Mouse (Mus musculus): Measurements from ENCODE around the gene Grb10. TPM values are rescaled to one million over a fixed set of nuclear protein-coding genes. Genes with fewer than 3 reads are reported as not detected.

The Grb10 gene
- polyA plus RNA-seq, 1 experiment from 2014 or later: 94.2 TPM

DNA sequence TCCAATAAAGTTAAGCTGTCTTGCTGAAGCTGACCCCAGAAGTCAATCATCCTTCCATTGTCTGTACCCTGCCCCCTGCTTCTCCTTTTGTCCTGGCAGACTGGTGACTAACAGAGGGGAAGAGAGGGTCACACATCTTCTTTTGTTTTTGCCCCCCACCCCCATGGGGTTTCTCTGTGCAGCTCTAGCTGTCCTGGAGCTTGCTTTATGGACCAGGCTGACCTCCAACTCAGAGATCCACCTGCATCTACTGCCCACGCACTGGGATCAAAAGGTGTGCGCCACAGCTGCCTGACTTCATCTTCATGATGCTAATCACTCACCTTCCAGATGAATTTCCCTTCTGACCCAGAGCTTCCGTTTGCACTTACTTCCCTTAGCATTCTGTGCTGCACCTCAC, 114.6 kb downstream of the Grb10 start:
- H3K9me3 ChIP-seq (ENCODE audit: control insufficient read depth, low read length): no peaks in the 10 kb centered on the region

GRCm38 (mm10) chr11:11923345-11923744, 115.1 kb downstream of the Grb10 start:
- Histone ChIP-seq H3K27ac (ENCODE audit: low read length) (no peak overlapping the region), H3K4me3 (replicated peaks; ENCODE audit: low read length) (no peak overlapping the region), H3K9ac (replicated peaks; ENCODE audit: low read depth, low read length) (no peak overlapping the region), H3K4me2 (ENCODE audit: low read length) (no peak overlapping the region), H3K9me3 (ENCODE audit: control insufficient read depth, low read length) (no peaks in the 10 kb centered on the region), H3K27me3 (replicated peaks; ENCODE audit: control insufficient read depth, insufficient read depth, low read length) (no peaks in the 10 kb centered on the region), H3K36me3 (ENCODE audit: control insufficient read depth, insufficient read depth) (no peaks in the 10 kb centered on the region), H3K4me1 (replicated peaks; ENCODE audit: control insufficient read depth, insufficient read depth, low read length) (no peaks in the 10 kb centered on the region)
- WGBS: 90% methylated on average over 3 of the region's 3 CpGs
- no peak for ATAC-seq

More for the DNA sequence above, 114.6 kb downstream of the Grb10 start:
- 36% methylated on average over 3 of the region's 3 CpGs for WGBS
- no peaks in the 10 kb centered on the region for H3K36me3 ChIP-seq (ENCODE audit: control insufficient read depth, insufficient read depth)
- H3K4me3 ChIP-seq (replicated peaks; ENCODE audit: low read length): no peak overlapping the region
- H3K27ac ChIP-seq (ENCODE audit: low read length): no peak overlapping the region
- H3K4me1 ChIP-seq (replicated peaks; ENCODE audit: control insufficient read depth, insufficient read depth, low read length): no peaks in the 10 kb centered on the region
- no peaks in the 10 kb centered on the region for H3K27me3 ChIP-seq (replicated peaks; ENCODE audit: control insufficient read depth, insufficient read depth, low read length)
- no peak overlapping the region for H3K9ac ChIP-seq (replicated peaks; ENCODE audit: low read depth, low read length)
- H3K4me2 ChIP-seq (ENCODE audit: low read length): no peak overlapping the region
- ATAC-seq: no peak

- no peak for ATAC-seq
- Histone ChIP-seq H3K36me3 (ENCODE audit: control insufficient read depth, insufficient read depth) (no peaks in the 10 kb centered on the region), H3K4me2 (ENCODE audit: low read length) (no peak overlapping the region), H3K27me3 (replicated peaks; ENCODE audit: control insufficient read depth, insufficient read depth, low read length) (no peaks in the 10 kb centered on the region), H3K4me1 (replicated peaks; ENCODE audit: control insufficient read depth, insufficient read depth, low read length) (no peaks in the 10 kb centered on the region), H3K27ac (ENCODE audit: low read length) (no peak overlapping the region), H3K9me3 (ENCODE audit: control insufficient read depth, low read length) (no peaks in the 10 kb centered on the region), H3K9ac (replicated peaks; ENCODE audit: low read depth, low read length) (no peak overlapping the region), H3K4me3 (replicated peaks; ENCODE audit: low read length) (no peak overlapping the region)
- WGBS: 79% methylated on average over 2 of the region's 2 CpGs
Measured at GRCm38 (mm10) chr11:11922106-11922505, 116.4 kb downstream of the Grb10 start.

DNA sequence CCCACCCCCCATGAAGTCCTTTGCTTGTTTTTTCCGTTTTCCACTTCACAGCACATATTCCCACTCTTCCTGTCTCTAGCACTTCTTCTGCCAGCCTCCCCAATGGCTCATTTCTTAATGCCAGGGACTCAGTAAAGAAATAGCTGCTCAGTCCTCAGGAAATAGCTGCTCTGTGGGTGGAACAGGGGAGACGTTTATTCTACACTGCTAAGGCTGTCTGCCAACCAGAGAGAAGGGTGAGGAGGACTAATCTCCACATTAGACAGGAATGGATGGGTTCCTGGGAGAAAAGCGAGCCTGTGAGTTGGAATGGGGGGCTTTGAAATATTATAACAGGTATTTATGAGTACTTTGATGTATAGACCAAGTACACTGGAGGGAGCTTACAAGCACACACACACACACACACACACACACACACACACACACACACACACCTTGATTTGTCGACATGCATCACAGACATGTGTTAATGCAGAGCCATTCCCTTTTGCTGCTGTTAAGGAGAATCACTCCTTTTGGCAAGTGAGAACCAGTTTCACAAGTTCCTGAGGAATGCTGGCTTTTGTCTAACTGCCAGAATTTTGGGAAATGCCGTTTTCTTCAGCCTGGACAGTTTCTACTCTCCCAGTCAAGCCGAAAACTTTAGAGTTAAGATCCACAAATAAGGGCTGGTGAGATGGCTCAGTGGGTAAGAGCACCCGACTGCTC, 130.6 kb downstream of the Grb10 start:
- Histone ChIP-seq H3K9me3 (ENCODE audit: control insufficient read depth, low read length) (no peaks in the 10 kb centered on the region), H3K4me2 (ENCODE audit: low read length) (no peak overlapping the region), H3K9ac (replicated peaks; ENCODE audit: low read depth, low read length) (no peak overlapping the region), H3K36me3 (ENCODE audit: control insufficient read depth, insufficient read depth) (no peaks in the 10 kb centered on the region), H3K4me3 (replicated peaks; ENCODE audit: low read length) (no peak overlapping the region), H3K27me3 (replicated peaks; ENCODE audit: control insufficient read depth, insufficient read depth, low read length) (no peaks in the 10 kb centered on the region), H3K4me1 (replicated peaks; ENCODE audit: control insufficient read depth, insufficient read depth, low read length) (no peaks in the 10 kb centered on the region), H3K27ac (ENCODE audit: low read length) (no peak overlapping the region)
- 60% methylated on average over 7 of the region's 7 CpGs for WGBS
- no peak for ATAC-seq

- Histone ChIP-seq H3K4me1 (replicated peaks; ENCODE audit: control insufficient read depth, insufficient read depth, low read length) (no peaks in the 10 kb centered on the region), H3K27ac (ENCODE audit: low read length) (no peak overlapping the region), H3K9ac (replicated peaks; ENCODE audit: low read depth, low read length) (no peak overlapping the region), H3K4me2 (ENCODE audit: low read length) (no peak overlapping the region), H3K4me3 (replicated peaks; ENCODE audit: low read length) (no peak overlapping the region), H3K27me3 (replicated peaks; ENCODE audit: control insufficient read depth, insufficient read depth, low read length) (no peaks in the 10 kb centered on the region), H3K36me3 (ENCODE audit: control insufficient read depth, insufficient read depth) (no peaks in the 10 kb centered on the region), H3K9me3 (ENCODE audit: control insufficient read depth, low read length) (no peaks in the 10 kb centered on the region)
- ATAC-seq: no peak
Measured at GRCm38 (mm10) chr11:11905518-11905917, 133.0 kb downstream of the Grb10 start.

DNA sequence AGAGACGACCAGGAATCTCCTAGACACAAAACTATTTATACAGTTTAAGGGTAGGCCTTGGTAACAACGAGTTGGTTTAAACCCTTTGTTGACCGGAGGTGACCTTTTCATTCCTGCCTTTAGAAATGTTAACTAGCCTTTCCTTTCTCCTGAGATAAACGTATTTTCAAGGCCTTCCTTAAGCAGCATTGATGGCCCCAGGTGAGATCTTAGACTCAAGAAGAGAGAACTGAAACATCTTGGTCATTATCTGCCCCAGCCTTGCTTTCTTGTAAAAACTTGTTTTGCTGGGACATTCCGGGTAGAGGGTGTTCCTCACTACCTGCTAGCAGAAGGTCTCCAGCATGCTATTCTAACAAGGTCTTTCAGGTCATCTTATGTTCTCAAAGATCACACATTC, 133.5 kb downstream of the Grb10 start:
- Histone ChIP-seq H3K4me2 (ENCODE audit: low read length) (no peak overlapping the region), H3K9me3 (ENCODE audit: control insufficient read depth, low read length) (no peaks in the 10 kb centered on the region), H3K27ac (ENCODE audit: low read length) (no peak overlapping the region), H3K27me3 (replicated peaks; ENCODE audit: control insufficient read depth, insufficient read depth, low read length) (no peaks in the 10 kb centered on the region), H3K36me3 (ENCODE audit: control insufficient read depth, insufficient read depth) (no peaks in the 10 kb centered on the region), H3K4me1 (replicated peaks; ENCODE audit: control insufficient read depth, insufficient read depth, low read length) (no peaks in the 10 kb centered on the region), H3K4me3 (replicated peaks; ENCODE audit: low read length) (no peak overlapping the region), H3K9ac (replicated peaks; ENCODE audit: low read depth, low read length) (no peak overlapping the region)
- no peak for ATAC-seq
- 66% methylated on average over 5 of the region's 5 CpGs for WGBS

DNA sequence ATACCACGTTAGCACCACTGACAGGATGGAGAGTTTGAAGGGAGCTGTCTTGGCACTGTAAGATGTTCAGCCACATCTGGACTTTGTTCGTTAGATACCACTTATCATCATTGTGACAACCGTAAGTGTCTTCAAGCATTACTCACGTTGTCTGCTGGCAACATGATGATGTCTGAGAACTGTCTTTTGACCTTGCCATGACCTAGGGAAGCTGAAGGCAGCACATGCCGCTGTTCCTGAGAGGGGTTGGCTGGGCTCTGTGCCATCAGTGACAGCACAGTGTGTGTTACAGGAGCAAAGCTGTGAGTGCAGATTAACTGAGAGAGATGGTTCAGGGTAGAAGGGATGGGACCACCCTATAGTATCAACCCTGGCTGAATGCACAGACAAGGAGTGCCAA, 137.0 kb downstream of the Grb10 start:
- Histone ChIP-seq H3K36me3 (ENCODE audit: control insufficient read depth, insufficient read depth) (no peaks in the 10 kb centered on the region), H3K27ac (ENCODE audit: low read length) (no peak overlapping the region), H3K4me3 (replicated peaks; ENCODE audit: low read length) (no peak overlapping the region), H3K27me3 (replicated peaks; ENCODE audit: control insufficient read depth, insufficient read depth, low read length) (no peaks in the 10 kb centered on the region), H3K4me2 (ENCODE audit: low read length) (no peak overlapping the region), H3K9ac (replicated peaks; ENCODE audit: low read depth, low read length) (no peak overlapping the region), H3K4me1 (replicated peaks; ENCODE audit: control insufficient read depth, insufficient read depth, low read length) (no peaks in the 10 kb centered on the region), H3K9me3 (ENCODE audit: control insufficient read depth, low read length) (no peaks in the 10 kb centered on the region)
- WGBS: 79% methylated on average over 5 of the region's 5 CpGs
- no peak for ATAC-seq

- 89% methylated on average over 3 of the region's 3 CpGs for WGBS
- H3K9ac ChIP-seq (replicated peaks; ENCODE audit: low read depth, low read length): no peak overlapping the region
- H3K4me2 ChIP-seq (ENCODE audit: low read length): no peak overlapping the region
- H3K36me3 ChIP-seq (ENCODE audit: control insufficient read depth, insufficient read depth): no peaks in the 10 kb centered on the region
- H3K9me3 ChIP-seq (ENCODE audit: control insufficient read depth, low read length): no peaks in the 10 kb centered on the region
- H3K27me3 ChIP-seq (replicated peaks; ENCODE audit: control insufficient read depth, insufficient read depth, low read length): no peaks in the 10 kb centered on the region
- no peak overlapping the region for H3K27ac ChIP-seq (ENCODE audit: low read length)
- no peak for ATAC-seq
- no peak overlapping the region for H3K4me3 ChIP-seq (replicated peaks; ENCODE audit: low read length)
- no peaks in the 10 kb centered on the region for H3K4me1 ChIP-seq (replicated peaks; ENCODE audit: control insufficient read depth, insufficient read depth, low read length)
Measured at GRCm38 (mm10) chr11:11898496-11898895, 140.0 kb downstream of the Grb10 start.

DNA sequence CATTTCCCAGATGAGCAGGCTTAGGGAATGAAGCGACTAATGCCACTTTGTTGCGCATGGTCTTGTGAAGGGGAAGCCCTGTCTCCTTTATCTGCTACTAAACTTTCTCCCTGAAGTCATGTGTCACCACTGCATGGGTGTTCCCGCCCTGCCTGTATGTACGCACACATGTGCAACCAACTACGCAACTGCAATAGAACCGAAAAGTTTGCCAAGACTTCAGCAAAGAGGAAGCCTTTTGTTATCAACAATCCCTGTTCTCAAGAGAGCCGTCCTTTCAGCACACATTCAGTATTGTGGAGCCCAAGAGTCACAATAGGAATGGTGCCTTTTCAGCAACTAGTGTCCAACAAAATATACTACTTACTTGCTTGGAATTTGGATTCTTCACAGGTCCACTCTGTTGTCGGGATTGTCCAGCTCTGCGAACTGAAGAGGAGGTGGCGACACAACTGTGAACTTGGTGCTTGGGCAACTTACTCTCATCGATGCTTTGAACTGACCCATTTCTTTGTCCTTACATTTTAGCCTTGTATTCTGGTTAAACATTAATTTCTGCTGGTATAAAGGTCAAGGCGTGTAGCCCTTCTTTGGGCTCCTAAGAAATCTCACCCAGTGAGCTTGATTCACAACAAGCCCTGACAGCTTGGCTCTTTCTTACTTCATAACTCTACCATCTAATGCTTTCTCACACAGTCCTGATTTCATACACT, 140.7 kb downstream of the Grb10 start, which contains the start of gene Ddc:
TSS of gene Ddc (minus strand) at position 500 of the 713 bp plus-strand sequence.
- no peaks in the 10 kb centered on the region for H3K36me3 ChIP-seq (ENCODE audit: control insufficient read depth, insufficient read depth)
- H3K27me3 ChIP-seq (replicated peaks; ENCODE audit: control insufficient read depth, insufficient read depth, low read length): no peaks in the 10 kb centered on the region
- H3K4me3 ChIP-seq (replicated peaks; ENCODE audit: low read length): no peak within 1 kb of the TSS
- H3K4me2 ChIP-seq (ENCODE audit: low read length): no peak within 1 kb of the TSS
- H3K9me3 ChIP-seq (ENCODE audit: control insufficient read depth, low read length): no peaks in the 10 kb centered on the region
- no peak for ATAC-seq
- H3K9ac ChIP-seq (replicated peaks; ENCODE audit: low read depth, low read length): no peak within 1 kb of the TSS
- no peaks in the 10 kb centered on the region for H3K4me1 ChIP-seq (replicated peaks; ENCODE audit: control insufficient read depth, insufficient read depth, low read length)
- 84% methylated on average over 12 of the region's 12 CpGs for WGBS
- H3K27ac ChIP-seq (ENCODE audit: low read length): no peak within 1 kb of the TSS
